Mouse (Mus musculus): ENCODE results near the gene Ulk4.

GRCm38 (mm10) chr9:121122039-121122438 lies 155.0 kb downstream of the Ulk4 start:
- TF ChIP-seq CTCF (IDR thresholded peaks at IDR 0.05; ENCODE audit: borderline replicate concordance, insufficient read depth, low read length): no peak
- no peak for TF ChIP-seq POLR2A (IDR thresholded peaks at IDR 0.05; ENCODE audit: low read depth, low read length)
